Comparison of ENCODE assay signal across 25 mouse cellular contexts in genomic region chr1:88708191-88708590, GRCm38 (mm10). TPM values are rescaled to one million over a fixed set of nuclear protein-coding genes. Genes with fewer than 3 reads are reported as not detected.
DNase-seq lines count a peak whose midpoint lies in the region; ATAC-seq lines count a peak whose summit lies in the region.
"Had no signal": no experiment of that assay in that cellular context is flagged by ENCODE, and none has a peak within 500 bp of the region (broad histone marks: within the 10 kb centered on the region; RNA-seq: fewer than 3 reads in every experiment).

No protein-coding gene starts in this region.

- ATAC-seq in forebrain, embryonic 15.5 days (replicated peaks), result no peak
- no peak for ATAC-seq in midbrain, embryonic 13.5 days
- peak; percentile 26 for ATAC-seq in activated CD4-positive, CD25-positive, alpha-beta regulatory T cell, adult 4 months
- ATAC-seq: intestine, embryonic 15.5 days had no signal

- H3K36me3 ChIP-seq in forebrain, embryonic 15.5 days, result no peaks in the 10 kb centered on the region
- no peaks in the 10 kb centered on the region for H3K36me3 ChIP-seq in forebrain, embryonic 10.5 days (replicated peaks)
- no peaks in the 10 kb centered on the region for H3K36me3 ChIP-seq in midbrain, embryonic 13.5 days
- no peaks in the 10 kb centered on the region for H3K36me3 ChIP-seq in midbrain, embryonic 10.5 days
- H3K36me3 ChIP-seq: heart, embryonic 10.5 days; heart, embryonic 15.5 days; hindbrain, embryonic 12.5 days; intestine, embryonic 15.5 days; limb, embryonic 10.5 days; limb, embryonic 15.5 days; liver, embryonic 13.5 days; neural tube, embryonic 13.5 days had no signal

- no peak overlapping the region for H3K9ac ChIP-seq in forebrain, embryonic 15.5 days (replicated peaks)
- no peak overlapping the region for H3K9ac ChIP-seq in midbrain, embryonic 13.5 days (replicated peaks)
- H3K9ac ChIP-seq: heart, embryonic 15.5 days; intestine, embryonic 15.5 days; limb, embryonic 15.5 days; liver, embryonic 13.5 days; neural tube, embryonic 13.5 days had no signal

- no peak for DNase-seq in forebrain, embryonic 10.5 days (ENCODE audit: extremely low spot score, low spot score)
- DNase-seq in midbrain, embryonic 10.5 days (ENCODE audit: low spot score), result no peak
- peak; percentile 66 for DNase-seq in CD4-positive helper T cell, adult 2 months (ENCODE audit: low read depth, low spot score)
- DNase-seq in thymus, postnatal 10 days (ENCODE audit: low spot score in 2 of 2), result no peak
- DNase-seq in heart, adult 8-10 months (ENCODE audit: low spot score), result no peak
- DNase-seq: adrenal gland, adult 8-10 months; cerebellum, adult 2 months; gastrocnemius, postnatal 10 days; kidney, adult 2 months; layer of hippocampus, adult 9-11 months; liver, embryonic 13.5 days; lung, adult 2 months; right cerebral cortex, postnatal 14 days had no signal

- H3K4me1 ChIP-seq in forebrain, embryonic 15.5 days, result peaks cover 25% of the 10 kb centered on the region
- H3K4me1 ChIP-seq in forebrain, embryonic 10.5 days, result peaks cover 36% of the 10 kb centered on the region
- peaks cover 25% of the 10 kb centered on the region for H3K4me1 ChIP-seq in midbrain, embryonic 13.5 days (replicated peaks)
- H3K4me1 ChIP-seq in midbrain, embryonic 10.5 days, result peaks cover 18% of the 10 kb centered on the region
- H3K4me1 ChIP-seq: intestine, embryonic 15.5 days; liver, embryonic 13.5 days had no signal

- no peaks in the 10 kb centered on the region for H3K27me3 ChIP-seq in forebrain, embryonic 15.5 days
- peaks cover 21% of the 10 kb centered on the region for H3K27me3 ChIP-seq in forebrain, embryonic 10.5 days (ENCODE audit: poor library complexity, severe bottlenecking)
- peaks cover 10% of the 10 kb centered on the region; the same call in 1 of the 2 replicates for H3K27me3 ChIP-seq in midbrain, embryonic 13.5 days
- H3K27me3 ChIP-seq in midbrain, embryonic 10.5 days (ENCODE audit: low read depth, poor library complexity, severe bottlenecking), result peaks cover 17% of the 10 kb centered on the region
- H3K27me3 ChIP-seq: heart, embryonic 15.5 days; hindbrain, embryonic 12.5 days; intestine, embryonic 15.5 days; neural tube, embryonic 13.5 days had no signal

- H3K9me3 ChIP-seq in forebrain, embryonic 15.5 days, result no peaks in the 10 kb centered on the region
- no peaks in the 10 kb centered on the region for H3K9me3 ChIP-seq in forebrain, embryonic 10.5 days
- H3K9me3 ChIP-seq in midbrain, embryonic 13.5 days, result no peaks in the 10 kb centered on the region
- no peaks in the 10 kb centered on the region for H3K9me3 ChIP-seq in midbrain, embryonic 10.5 days (replicated peaks)
- H3K9me3 ChIP-seq: heart, embryonic 10.5 days; heart, embryonic 15.5 days; hindbrain, embryonic 12.5 days; intestine, embryonic 15.5 days; limb, embryonic 10.5 days; limb, embryonic 15.5 days; liver, embryonic 13.5 days; neural tube, embryonic 13.5 days had no signal

- no peak overlapping the region for H3K4me3 ChIP-seq in forebrain, embryonic 15.5 days
- no peak overlapping the region for H3K4me3 ChIP-seq in forebrain, embryonic 10.5 days
- H3K4me3 ChIP-seq in midbrain, embryonic 13.5 days (replicated peaks), result no peak overlapping the region
- no peak overlapping the region for H3K4me3 ChIP-seq in midbrain, embryonic 10.5 days
- H3K4me3 ChIP-seq: erythroblast, embryonic 14.5 days; heart, embryonic 10.5 days; heart, embryonic 15.5 days; hindbrain, embryonic 12.5 days; intestine, embryonic 15.5 days; limb, embryonic 10.5 days; limb, embryonic 15.5 days; liver, embryonic 13.5 days; neural tube, embryonic 13.5 days had no signal

- H3K4me2 ChIP-seq in forebrain, embryonic 15.5 days (replicated peaks), result no peak overlapping the region
- H3K4me2 ChIP-seq in midbrain, embryonic 13.5 days (replicated peaks), result no peak overlapping the region
- H3K4me2 ChIP-seq: heart, embryonic 15.5 days; hindbrain, embryonic 12.5 days; intestine, embryonic 15.5 days; limb, embryonic 15.5 days; liver, embryonic 13.5 days; neural tube, embryonic 13.5 days had no signal

- H3K27ac ChIP-seq in forebrain, embryonic 15.5 days (replicated peaks), result 0 out of 2 replicates have a peak overlapping the region, but pooled peaks have one; percentile 1
- H3K27ac ChIP-seq in forebrain, embryonic 10.5 days, result no peak overlapping the region
- H3K27ac ChIP-seq in midbrain, embryonic 13.5 days, result peak overlapping the region; percentile 11; the same call in 1 of the 2 replicates
- no peak overlapping the region for H3K27ac ChIP-seq in midbrain, embryonic 10.5 days (replicated peaks)
- H3K27ac ChIP-seq: heart, embryonic 10.5 days; heart, embryonic 15.5 days; intestine, embryonic 15.5 days; kidney, postnatal 0 days; limb, embryonic 10.5 days; limb, embryonic 15.5 days; liver, embryonic 13.5 days had no signal

- WGBS in forebrain, embryonic 15.5 days, result 72% methylated on average over 3 of the region's 3 CpGs
- WGBS in forebrain, embryonic 10.5 days, result 79% methylated on average over 3 of the region's 3 CpGs
- WGBS in midbrain, embryonic 13.5 days, result 84% methylated on average over 3 of the region's 3 CpGs
- WGBS in midbrain, embryonic 10.5 days, result 81% methylated on average over 3 of the region's 3 CpGs

RNA-seq across cellular contexts. Expression of gene Arl4c, which starts 6.2 kb away (rescaled TPM):
- 38.1 and 42.4 TPM in 2 replicates for polyA plus RNA-seq in forebrain, embryonic 15.5 days (2015; fragmentation: Nextera tagmentation; extraction: Ambion mirVana)
- 21.8 and 22.3 TPM in 2 replicates for polyA plus RNA-seq in forebrain, embryonic 10.5 days (2016; fragmentation: Nextera tagmentation; extraction: Ambion mirVana)
- polyA plus RNA-seq in midbrain, embryonic 13.5 days (2015; fragmentation: Nextera tagmentation; extraction: Ambion mirVana), result 45.6 and 47.7 TPM in 2 replicates
- 18.6 and 22.4 TPM in 2 replicates for polyA plus RNA-seq in midbrain, embryonic 10.5 days (2016; fragmentation: Nextera tagmentation; extraction: Ambion mirVana)
- polyA plus RNA-seq in activated CD4-positive, CD25-positive, alpha-beta regulatory T cell, adult 4 months (2017; shearing (Covaris generic)), result 10 to 100 TPM; 17.3 to 19.6 TPM
- 1 to 10 TPM; 3.5 to 6.6 (median 4.9) TPM for total RNA-seq in heart, adult 8-10 months (2022)

Comparison
In these comparisons a context has a peak if more than half of its experiments do, and no peak if none do; other contexts are left out.
1. H3K27ac ChIP-seq: peak in forebrain, embryonic 15.5 days (single experiment) and midbrain, embryonic 13.5 days (single experiment); none in forebrain, embryonic 10.5 days (single experiment) and midbrain, embryonic 10.5 days (single experiment).